Comparison of ENCODE assay signal across 12 mouse cellular contexts in the genomic region with DNA sequence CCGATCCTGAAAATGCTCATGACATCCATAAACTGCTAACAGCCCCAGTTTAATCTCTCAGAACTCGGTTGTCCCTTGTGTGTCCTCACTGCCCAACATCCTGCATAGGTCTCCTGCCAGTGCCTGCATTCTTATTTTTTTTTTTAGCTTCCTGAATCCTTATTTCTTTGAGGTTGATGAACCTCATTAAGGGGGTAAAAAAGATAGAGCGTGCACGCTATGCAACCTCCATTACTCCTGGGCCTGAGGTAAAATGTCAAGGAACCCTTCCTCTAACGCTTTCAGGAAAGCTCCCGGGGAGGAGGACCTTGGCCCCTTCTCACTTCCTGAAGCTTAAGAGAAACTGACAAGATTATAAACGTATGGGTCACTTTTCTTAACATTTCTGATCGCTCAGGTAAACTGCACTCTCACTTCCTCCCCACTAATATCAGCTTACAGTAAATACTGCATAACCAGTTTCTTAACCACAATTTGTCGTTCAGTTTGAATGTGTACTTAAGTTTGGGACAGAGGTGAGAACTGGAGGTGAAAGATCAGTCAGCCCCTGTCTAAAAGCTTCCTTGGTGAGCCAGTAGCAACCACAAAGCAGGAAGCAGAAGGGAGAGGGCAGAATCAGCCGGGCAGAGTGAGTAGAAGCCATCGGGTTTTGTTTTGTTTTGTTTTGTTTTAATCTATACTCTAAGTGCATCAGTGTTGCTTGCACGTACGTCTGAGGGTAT. TPM values are rescaled to one million over a fixed set of nuclear protein-coding genes. Genes with fewer than 3 reads are reported as not detected.
A peak's percentile ranks its signal among the peaks of the same experiment; 100 is the strongest.
DNase-seq lines count a peak whose midpoint lies in the region; ATAC-seq and TF ChIP-seq lines count a peak whose summit lies in the region.
"Had no signal": no experiment of that assay in that cellular context is flagged by ENCODE, and none has a peak within 500 bp of the region (broad histone marks: within the 10 kb centered on the region; RNA-seq: fewer than 3 reads in every experiment).

No protein-coding gene starts in this region.

- H3K9ac ChIP-seq in liver, adult 2 months (ENCODE audit: low read depth, low read length), result 0 out of 2 replicates have a peak overlapping the region, but pooled peaks have one; percentile 8
- H3K9ac ChIP-seq in MEL (ENCODE audit: control insufficient read depth, low read depth, low read length, poor library complexity, severe bottlenecking), result peak overlapping the region; percentile 65
- peak overlapping the region; percentile 26 for H3K9ac ChIP-seq in liver, embryonic 15.5 days
- no peak overlapping the region for H3K9ac ChIP-seq in stomach, postnatal 0 days (ENCODE audit: low read length)
- H3K9ac ChIP-seq: midbrain, embryonic 12.5 days had no signal

- no peak overlapping the region for H3K27ac ChIP-seq in liver, adult 2 months (replicated peaks; ENCODE audit: insufficient read depth, low read depth, low read length)
- peak overlapping the region; percentile 85 for H3K27ac ChIP-seq in MEL (ENCODE audit: control insufficient read depth, low read depth, low read length)
- peak overlapping the region; percentile 15; the same call in 1 of the 2 replicates for H3K27ac ChIP-seq in liver, embryonic 15.5 days (replicated peaks)
- no peak overlapping the region; the same call in 1 of the 2 replicates for H3K27ac ChIP-seq in stomach, postnatal 0 days (replicated peaks)
- H3K27ac ChIP-seq: midbrain, embryonic 12.5 days had no signal

- peak; percentile 24 to 57; a peak in 2 of 4 replicates for TF ChIP-seq EP300 in MEL (IDR thresholded peaks at IDR 0.05; ENCODE audit: low read depth in 1 of 2, low read length in 2 of 2)
- no peak for TF ChIP-seq EP300 in stomach, postnatal 0 days (optimal IDR thresholded peaks at IDR 0.05)

- no peaks in the 10 kb centered on the region for H3K36me3 ChIP-seq in liver, adult 2 months (ENCODE audit: control insufficient read depth, insufficient read depth, low read length)
- H3K36me3 ChIP-seq in MEL (ENCODE audit: control insufficient read depth in 1 of 2, insufficient read depth in 2 of 2, low read length in 2 of 2), result peaks cover 0 to 19% of the 10 kb centered on the region in 2 experiments; a peak in 2 of 4 replicates
- peaks cover 23% of the 10 kb centered on the region; the same call in 1 of the 2 replicates for H3K36me3 ChIP-seq in liver, embryonic 15.5 days (replicated peaks)
- H3K36me3 ChIP-seq in stomach, postnatal 0 days (ENCODE audit: control insufficient read depth, insufficient read depth, low read length), result no peaks in the 10 kb centered on the region
- H3K36me3 ChIP-seq: midbrain, embryonic 12.5 days had no signal

- peaks cover 6% of the 10 kb centered on the region; the same call in 1 of the 2 replicates for H3K79me2 ChIP-seq in liver, adult 2 months (ENCODE audit: control insufficient read depth, insufficient read depth, low read length)
- H3K79me2 ChIP-seq in MEL (ENCODE audit: control insufficient read depth, insufficient read depth, low read length, poor library complexity), result peaks cover 30% of the 10 kb centered on the region

- TF ChIP-seq CTCF in liver, adult 2 months (IDR thresholded peaks at IDR 0.05; ENCODE audit: low read depth, low read length), result no peak
- TF ChIP-seq CTCF in MEL (IDR thresholded peaks at IDR 0.05 in 2 of 3, conservative IDR thresholded peaks at IDR 0.05 in 1 of 3; ENCODE audit: control insufficient read depth in 1 of 3, insufficient read depth in 1 of 3, low read depth in 2 of 3, low read length in 3 of 3, poor library complexity in 1 of 3, severe bottlenecking in 1 of 3), result no peak
- no peak for TF ChIP-seq CTCF in stomach, postnatal 0 days (IDR thresholded peaks at IDR 0.05; ENCODE audit: low read depth)

- peak overlapping the region; percentile 48 for H3K4me2 ChIP-seq in liver, embryonic 15.5 days
- H3K4me2 ChIP-seq in stomach, postnatal 0 days (replicated peaks; ENCODE audit: low read depth), result no peak overlapping the region
- H3K4me2 ChIP-seq: midbrain, embryonic 12.5 days had no signal

- no peak for TF ChIP-seq POLR2A in liver, adult 2 months (IDR thresholded peaks at IDR 0.05; ENCODE audit: extremely low read depth, insufficient read depth, low read length)
- TF ChIP-seq POLR2A in MEL (IDR thresholded peaks at IDR 0.05; ENCODE audit: control insufficient read depth in 1 of 2, insufficient read depth in 1 of 2, low read depth in 1 of 2, low read length in 2 of 2, poor library complexity in 1 of 2), result no peak

- H3K4me1 ChIP-seq in liver, adult 2 months (ENCODE audit: control insufficient read depth, insufficient read depth, low read length), result peaks cover 5% of the 10 kb centered on the region
- H3K4me1 ChIP-seq in MEL (ENCODE audit: control insufficient read depth in 1 of 2, insufficient read depth in 2 of 2, low read length in 2 of 2), result peaks cover 7 to 15% of the 10 kb centered on the region in 2 experiments
- peaks cover 42% of the 10 kb centered on the region for H3K4me1 ChIP-seq in liver, embryonic 15.5 days (replicated peaks)
- no peaks in the 10 kb centered on the region for H3K4me1 ChIP-seq in stomach, postnatal 0 days (replicated peaks; ENCODE audit: control insufficient read depth, insufficient read depth)

- no peak for DNase-seq in liver, adult 2 months (ENCODE audit: extremely low read depth, low read depth, low spot score)
- no peak for DNase-seq in liver
- peak; percentile 76 for DNase-seq in MEL (ENCODE audit: low read depth, low spot score)
- DNase-seq in stomach, postnatal 0 days (ENCODE audit: low spot score), result no peak
- DNase-seq in ovary, postnatal 10 days (ENCODE audit: low spot score), result no peak
- DNase-seq in frontal cortex, postnatal 25 days (ENCODE audit: low spot score in 2 of 2), result no peak
- DNase-seq: cerebellum, adult 18-20 months; heart, postnatal 14 days; layer of hippocampus, postnatal 36 days had no signal

- ATAC-seq in liver, embryonic 15.5 days (ENCODE audit: insufficient read depth), result no peak
- ATAC-seq in stomach, postnatal 0 days (ENCODE audit: low FRiP score, low TSS enrichment), result peak; percentile 40; the same call in 1 of the 2 replicates
- ATAC-seq in cerebellum, adult (ENCODE audit: insufficient number of reproducible peaks, low FRiP score, low TSS enrichment), result no peak

- 68% methylated on average over 13 of the region's 13 CpGs for WGBS in liver, adult 2 months
- WGBS in liver, embryonic 15.5 days (ENCODE audit: insufficient replicate concordance), result 12% methylated on average over 13 of the region's 13 CpGs
- WGBS in stomach, postnatal 0 days, result 45% methylated on average over 13 of the region's 13 CpGs

- no peaks in the 10 kb centered on the region for H3K27me3 ChIP-seq in liver, adult 2 months (ENCODE audit: control insufficient read depth, insufficient read depth, low read length)
- no peaks in the 10 kb centered on the region for H3K27me3 ChIP-seq in MEL (ENCODE audit: control insufficient read depth in 1 of 2, insufficient read depth in 2 of 2, low read length in 2 of 2)
- no peaks in the 10 kb centered on the region for H3K27me3 ChIP-seq in liver, embryonic 15.5 days
- H3K27me3 ChIP-seq in stomach, postnatal 0 days (ENCODE audit: control insufficient read depth, insufficient read depth, low read length), result no peaks in the 10 kb centered on the region
- H3K27me3 ChIP-seq: midbrain, embryonic 12.5 days had no signal

- H3K9me3 ChIP-seq in MEL (replicated peaks; ENCODE audit: insufficient read depth, low read length), result no peaks in the 10 kb centered on the region
- no peaks in the 10 kb centered on the region for H3K9me3 ChIP-seq in liver, embryonic 15.5 days (replicated peaks)
- H3K9me3 ChIP-seq in stomach, postnatal 0 days (ENCODE audit: control insufficient read depth, low read length), result no peaks in the 10 kb centered on the region

- no peak overlapping the region for H3K4me3 ChIP-seq in liver, adult 2 months (ENCODE audit: insufficient read depth, low read depth, low read length)
- H3K4me3 ChIP-seq in MEL (ENCODE audit: control insufficient read depth in 1 of 2, insufficient read depth in 1 of 2, low read depth in 2 of 2, low read length in 2 of 2), result peak overlapping the region; percentile 28 to 55
- peak overlapping the region; percentile 15 for H3K4me3 ChIP-seq in liver, embryonic 15.5 days (replicated peaks)
- no peak overlapping the region for H3K4me3 ChIP-seq in stomach, postnatal 0 days (ENCODE audit: low read depth, low read length)
- H3K4me3 ChIP-seq: midbrain, embryonic 12.5 days had no signal

- TF ChIP-seq RAD21 in MEL (IDR thresholded peaks at IDR 0.05; ENCODE audit: low read depth, low read length), result no peak

TF ChIP-seq in MEL, 35 proteins besides CTCF, POLR2A, EP300 and RAD21:
- TF ChIP-seq ZC3H11A (IDR thresholded peaks at IDR 0.05; ENCODE audit: low read depth, low read length) (no peak), MAX (IDR thresholded peaks at IDR 0.05; ENCODE audit: low read length) (0 out of 2 replicates have a peak, but pooled peaks have one; percentile 15), ETS1 (IDR thresholded peaks at IDR 0.05; ENCODE audit: low read depth, low read length) (no peak; the same call in 1 of the 2 replicates), HCFC1 (IDR thresholded peaks at IDR 0.05; ENCODE audit: low read depth, low read length) (no peak), ZNF384 (IDR thresholded peaks at IDR 0.05; ENCODE audit: low read depth, low read length) (0 out of 2 replicates have a peak, but pooled peaks have one; percentile 56), USF2 (IDR thresholded peaks at IDR 0.05; ENCODE audit: borderline replicate concordance in 1 of 2, insufficient read depth in 1 of 2, low read depth in 1 of 2, low read length in 2 of 2) (no peak), NRF1 (IDR thresholded peaks at IDR 0.05; ENCODE audit: insufficient read depth, low read depth, low read length, poor library complexity, severe bottlenecking) (no peak), SIN3A (IDR thresholded peaks at IDR 0.05; ENCODE audit: low read length) (peak; percentile 31), MXI1 (IDR thresholded peaks at IDR 0.05; ENCODE audit: low read depth, low read length) (peak; percentile 94), ELF1 (IDR thresholded peaks at IDR 0.05; ENCODE audit: low read depth, low read length) (0 out of 2 replicates have a peak, but pooled peaks have one; percentile 22), TAL1 (IDR thresholded peaks at IDR 0.05; ENCODE audit: low read length) (0 out of 2 replicates have a peak, but pooled peaks have one; percentile 6), POLR2AphosphoS2 (IDR thresholded peaks at IDR 0.05; ENCODE audit: low read length) (no peak)

RNA-seq across cellular contexts. Expression of a gene that starts 0.9 kb away (rescaled TPM):
- 7.7 and 8.6 TPM in 2 replicates for total RNA-seq in liver, adult 2 months (2014; rRNA removed)
- polyA plus RNA-seq in liver, adult 2 months (2012; rRNA removed), result 1.3 and 1.6 TPM in 2 replicates
- 5.0 and 5.7 TPM in 2 replicates for total RNA-seq in MEL (2012; rRNA removed)
- 10 to 100 TPM; 17.4 to 78.2 TPM for polyA plus RNA-seq in MEL (2012; ENCODE audit: insufficient read depth in 1 of 2, insufficient read length in 2 of 2, low read depth in 1 of 2, low replicate concordance in 2 of 2, missing spikeins in 1 of 2)
- polyA plus RNA-seq in liver, embryonic 15.5 days (2015; fragmentation: Nextera tagmentation; extraction: Ambion mirVana), result 3.7 TPM in 2 replicates
- polyA plus RNA-seq in stomach, postnatal 0 days (2015; fragmentation: Nextera tagmentation; extraction: Ambion mirVana), result 3.4 and 3.7 TPM in 2 replicates

Comparison
In these comparisons a context has a peak if more than half of its experiments do, and no peak if none do; other contexts are left out.
1. H3K27ac ChIP-seq: peak in MEL (single experiment) and liver, embryonic 15.5 days (single experiment); none in liver, adult 2 months (single experiment) and stomach, postnatal 0 days (single experiment).
2. H3K4me3 ChIP-seq: peak in MEL (2 of 2) and liver, embryonic 15.5 days (single experiment); none in liver, adult 2 months (single experiment) and stomach, postnatal 0 days (single experiment).